Mouse (Mus musculus): Measurements from ENCODE around the gene Stxbp1. TPM values are rescaled to one million over a fixed set of nuclear protein-coding genes. Genes with fewer than 3 reads are reported as not detected.

Stxbp1 gene
- polyA plus RNA-seq, 1 experiment: 889 TPM

DNA sequence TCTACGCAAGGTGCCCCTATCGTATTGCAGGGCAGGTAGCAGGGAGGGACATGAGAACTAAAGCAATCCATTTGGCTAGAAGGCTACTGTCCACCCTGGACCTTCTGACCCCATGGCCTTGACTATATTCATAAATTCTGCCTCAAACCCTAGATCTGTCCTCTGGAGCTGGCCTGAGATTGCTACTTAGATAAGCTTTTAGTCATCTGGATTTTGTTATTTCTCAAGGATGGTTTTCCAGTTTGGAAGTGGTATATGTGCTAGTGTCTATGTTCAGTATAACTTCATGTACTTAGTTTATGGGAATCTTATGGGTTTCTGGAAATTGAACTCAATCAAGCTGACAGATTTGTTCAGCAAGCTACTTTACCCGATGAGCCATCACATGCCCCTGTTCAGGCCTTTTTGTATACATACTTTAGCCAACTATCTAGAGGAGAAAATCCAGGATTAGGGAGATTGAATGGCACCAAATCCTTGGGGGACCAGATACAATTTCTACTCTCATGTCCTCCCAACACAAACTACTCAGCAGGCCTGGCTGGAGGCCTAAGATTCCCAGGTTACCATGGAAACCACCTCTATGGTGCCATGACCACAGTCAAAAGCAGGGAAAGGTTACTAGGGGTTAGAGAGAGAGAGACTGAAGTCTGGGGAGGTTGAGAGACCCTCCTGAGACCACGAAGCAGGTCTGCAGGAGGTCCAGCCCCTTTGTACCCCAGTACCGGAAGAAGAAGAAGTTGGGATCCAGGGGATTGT lies 77.5 kb downstream of the Stxbp1 start:
- Histone ChIP-seq H3K27me3 (ENCODE audit: control insufficient read depth, insufficient read depth, low read length) (no peaks in the 10 kb centered on the region), H3K4me1 (ENCODE audit: control insufficient read depth, insufficient read depth, low read length) (peaks cover 12% of the 10 kb centered on the region; the same call in 1 of the 2 replicates), H3K4me3 (replicated peaks; ENCODE audit: insufficient read depth, low read depth, low read length) (no peak overlapping the region), H3K27ac (ENCODE audit: insufficient read depth, low read length) (no peak overlapping the region)
- TF ChIP-seq CTCF (IDR thresholded peaks at IDR 0.05; ENCODE audit: borderline replicate concordance, insufficient read depth, low read depth, low read length) (no peak), POLR2A (IDR thresholded peaks at IDR 0.05; ENCODE audit: borderline replicate concordance, insufficient read depth, low read length) (no peak)
- 58% methylated on average over 5 of the region's 5 CpGs for WGBS
- no peak for DNase-seq

GRCm38 (mm10) chr2:32768661-32769285 lies 78.3 kb downstream of the Stxbp1 start:
- 35% methylated on average over 19 of the region's 19 CpGs for WGBS
- Histone ChIP-seq H3K27ac (ENCODE audit: insufficient read depth, low read length) (no peak overlapping the region), H3K4me1 (ENCODE audit: control insufficient read depth, insufficient read depth, low read length) (peaks cover 12% of the 10 kb centered on the region; the same call in 1 of the 2 replicates), H3K4me3 (replicated peaks; ENCODE audit: insufficient read depth, low read depth, low read length) (no peak overlapping the region), H3K27me3 (ENCODE audit: control insufficient read depth, insufficient read depth, low read length) (no peaks in the 10 kb centered on the region)
- no peak for TF ChIP-seq CTCF (IDR thresholded peaks at IDR 0.05; ENCODE audit: borderline replicate concordance, insufficient read depth, low read depth, low read length)
- TF ChIP-seq POLR2A (IDR thresholded peaks at IDR 0.05; ENCODE audit: borderline replicate concordance, insufficient read depth, low read length): no peak
- peak; percentile 56 to 63 for DNase-seq

GRCm38 (mm10) chr2:32767241-32767640 lies 79.8 kb downstream of the Stxbp1 start:
- Histone ChIP-seq H3K4me3 (replicated peaks; ENCODE audit: insufficient read depth, low read depth, low read length) (no peak overlapping the region), H3K4me1 (ENCODE audit: control insufficient read depth, insufficient read depth, low read length) (peaks cover 12% of the 10 kb centered on the region; the same call in 1 of the 2 replicates), H3K27me3 (ENCODE audit: control insufficient read depth, insufficient read depth, low read length) (no peaks in the 10 kb centered on the region), H3K27ac (ENCODE audit: insufficient read depth, low read length) (no peak overlapping the region)
- TF ChIP-seq CTCF (IDR thresholded peaks at IDR 0.05; ENCODE audit: borderline replicate concordance, insufficient read depth, low read depth, low read length) (no peak), POLR2A (IDR thresholded peaks at IDR 0.05; ENCODE audit: borderline replicate concordance, insufficient read depth, low read length) (no peak)
- 50% methylated on average over 12 of the region's 12 CpGs for WGBS
- DNase-seq: no peak

- Histone ChIP-seq H3K27ac (ENCODE audit: insufficient read depth, low read length) (no peak overlapping the region), H3K27me3 (ENCODE audit: control insufficient read depth, insufficient read depth, low read length) (no peaks in the 10 kb centered on the region), H3K4me3 (replicated peaks; ENCODE audit: insufficient read depth, low read depth, low read length) (no peak overlapping the region), H3K4me1 (ENCODE audit: control insufficient read depth, insufficient read depth, low read length) (peaks cover 19% of the 10 kb centered on the region)
- DNase-seq: no peak
- TF ChIP-seq POLR2A (IDR thresholded peaks at IDR 0.05; ENCODE audit: borderline replicate concordance, insufficient read depth, low read length) (no peak), CTCF (IDR thresholded peaks at IDR 0.05; ENCODE audit: borderline replicate concordance, insufficient read depth, low read depth, low read length) (no peak)
- WGBS: 78% methylated on average over 3 of the region's 3 CpGs
These were observed 83.7 kb downstream of the Stxbp1 start for GRCm38 (mm10) chr2:32763353-32763752.

GRCm38 (mm10) chr2:32761859-32762258 lies 85.2 kb downstream of the Stxbp1 start:
- H3K4me3 ChIP-seq (replicated peaks; ENCODE audit: insufficient read depth, low read depth, low read length): no peak overlapping the region
- no peak overlapping the region for H3K27ac ChIP-seq (ENCODE audit: insufficient read depth, low read length)
- 41% methylated on average over 4 of the region's 4 CpGs for WGBS
- peaks cover 14% of the 10 kb centered on the region for H3K4me1 ChIP-seq (ENCODE audit: control insufficient read depth, insufficient read depth, low read length)
- H3K27me3 ChIP-seq (ENCODE audit: control insufficient read depth, insufficient read depth, low read length): no peaks in the 10 kb centered on the region
- DNase-seq: no peak
- TF ChIP-seq CTCF (IDR thresholded peaks at IDR 0.05; ENCODE audit: borderline replicate concordance, insufficient read depth, low read depth, low read length) (no peak), POLR2A (IDR thresholded peaks at IDR 0.05; ENCODE audit: borderline replicate concordance, insufficient read depth, low read length) (no peak)

DNA sequence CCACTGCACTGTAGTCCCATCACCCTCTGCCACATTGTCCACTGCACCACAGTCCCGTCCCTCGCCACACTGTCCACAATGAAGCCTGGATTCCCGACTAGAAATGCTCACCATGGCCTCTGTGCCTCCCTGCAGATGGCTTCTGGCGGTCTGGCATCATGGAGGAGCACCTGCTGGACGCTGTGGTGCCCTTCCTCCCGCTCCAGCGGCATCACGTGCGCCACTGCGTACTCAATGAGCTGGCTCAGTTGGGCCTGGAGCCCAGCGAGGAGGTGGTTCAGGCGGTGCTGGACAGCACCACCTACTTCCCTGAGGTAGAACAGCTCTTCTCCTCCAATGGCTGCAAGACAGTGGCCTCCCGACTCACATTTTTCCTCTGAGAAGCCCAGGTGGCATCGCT lies 85.7 kb downstream of the Stxbp1 start:
- no peak overlapping the region for H3K27ac ChIP-seq (ENCODE audit: insufficient read depth, low read length)
- no peaks in the 10 kb centered on the region for H3K27me3 ChIP-seq (ENCODE audit: control insufficient read depth, insufficient read depth, low read length)
- TF ChIP-seq CTCF (IDR thresholded peaks at IDR 0.05; ENCODE audit: borderline replicate concordance, insufficient read depth, low read depth, low read length) (no peak), POLR2A (IDR thresholded peaks at IDR 0.05; ENCODE audit: borderline replicate concordance, insufficient read depth, low read length) (no peak)
- peaks cover 14% of the 10 kb centered on the region for H3K4me1 ChIP-seq (ENCODE audit: control insufficient read depth, insufficient read depth, low read length)
- WGBS: 38% methylated on average over 14 of the region's 14 CpGs
- no peak overlapping the region for H3K4me3 ChIP-seq (replicated peaks; ENCODE audit: insufficient read depth, low read depth, low read length)
- no peak for DNase-seq

GRCm38 (mm10) chr2:32759001-32759400 lies 88.0 kb downstream of the Stxbp1 start:
- H3K4me1 ChIP-seq (ENCODE audit: control insufficient read depth, insufficient read depth, low read length): peaks cover 14% of the 10 kb centered on the region
- TF ChIP-seq CTCF (IDR thresholded peaks at IDR 0.05; ENCODE audit: borderline replicate concordance, insufficient read depth, low read depth, low read length) (no peak), POLR2A (IDR thresholded peaks at IDR 0.05; ENCODE audit: borderline replicate concordance, insufficient read depth, low read length) (no peak)
- WGBS: 10% methylated on average over 2 of the region's 2 CpGs
- no peak for DNase-seq
- no peak overlapping the region for H3K4me3 ChIP-seq (replicated peaks; ENCODE audit: insufficient read depth, low read depth, low read length)
- no peaks in the 10 kb centered on the region for H3K27me3 ChIP-seq (ENCODE audit: control insufficient read depth, insufficient read depth, low read length)
- no peak overlapping the region for H3K27ac ChIP-seq (ENCODE audit: insufficient read depth, low read length)

- Histone ChIP-seq H3K4me1 (ENCODE audit: control insufficient read depth, insufficient read depth, low read length) (peaks cover 14% of the 10 kb centered on the region), H3K4me3 (replicated peaks; ENCODE audit: insufficient read depth, low read depth, low read length) (no peak overlapping the region), H3K27ac (ENCODE audit: insufficient read depth, low read length) (no peak overlapping the region), H3K27me3 (ENCODE audit: control insufficient read depth, insufficient read depth, low read length) (no peaks in the 10 kb centered on the region)
- DNase-seq: no peak
- 51% methylated on average over 8 of the region's 8 CpGs for WGBS
- TF ChIP-seq POLR2A (IDR thresholded peaks at IDR 0.05; ENCODE audit: borderline replicate concordance, insufficient read depth, low read length) (no peak), CTCF (IDR thresholded peaks at IDR 0.05; ENCODE audit: borderline replicate concordance, insufficient read depth, low read depth, low read length) (no peak)
These were observed 88.5 kb downstream of the Stxbp1 start for GRCm38 (mm10) chr2:32758503-32758902.

Data from cerebellum, adult 2 months (tissue).